Mouse (Mus musculus): ENCODE measurements around the gene Dhx15. TPM values are rescaled to one million over a fixed set of nuclear protein-coding genes. Genes with fewer than 3 reads are reported as not detected.

Dhx15 gene
- polyA plus RNA-seq, 1 experiment from 2014 or later = 161 TPM

DNA sequence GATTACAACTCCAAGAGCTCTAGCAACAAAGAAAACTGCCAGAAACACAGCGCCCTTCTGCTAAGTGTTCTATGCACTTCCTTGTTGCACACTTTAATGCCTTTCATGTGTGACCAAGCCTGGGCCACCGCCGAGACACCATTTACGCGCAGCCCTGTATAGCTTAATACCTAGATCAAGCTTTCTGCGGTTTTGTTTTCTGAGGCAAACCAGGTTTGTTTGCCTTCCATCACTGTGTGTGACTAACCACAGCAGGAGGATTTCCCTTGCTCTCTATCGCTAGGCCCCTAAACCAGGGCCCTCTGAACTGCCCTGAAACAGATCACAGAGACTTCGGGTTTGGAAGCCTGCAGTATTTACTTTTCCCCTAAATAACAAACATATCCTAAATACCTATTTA, 64.5 kb downstream of the Dhx15 start:
- ATAC-seq (no peak), DNase-seq (ENCODE audit: low read depth, low spot score) (no peak)
- ChIA-PET POLR2A (no interaction called here), CTCF (interaction anchor here (1.8 kb wide), 1 partner anchor 9 kb away, joined by 6 read pairs; no protein-coding TSS in a partner anchor)
- no peak for TF ChIP-seq CTCF (IDR thresholded peaks at IDR 0.05)
- no peaks in the 10 kb centered on the region for H3K27me3 ChIP-seq
- in situ Hi-C loops (cut with MboI; ENCODE audit: low pct_unique_long_range_greater_than_20kb) = loop anchor here (10.0 kb wide), 1 partner anchor 529 kb away; no protein-coding TSS in a partner anchor

GRCm38 (mm10) chr5:52122146-52122545, 68.2 kb downstream of the Dhx15 start:
- no peak for ATAC-seq
- H3K27me3 ChIP-seq = peaks cover 3% of the 10 kb centered on the region
- CTCF ChIA-PET = no interaction called here
- no peak for DNase-seq (ENCODE audit: low read depth, low spot score)
- POLR2A ChIA-PET = no interaction called here
- in situ Hi-C loops (cut with MboI; ENCODE audit: low pct_unique_long_range_greater_than_20kb) = loop anchor here (10.0 kb wide), 1 partner anchor 533 kb away; no protein-coding TSS in a partner anchor
- no peak for TF ChIP-seq CTCF (IDR thresholded peaks at IDR 0.05)

DNA sequence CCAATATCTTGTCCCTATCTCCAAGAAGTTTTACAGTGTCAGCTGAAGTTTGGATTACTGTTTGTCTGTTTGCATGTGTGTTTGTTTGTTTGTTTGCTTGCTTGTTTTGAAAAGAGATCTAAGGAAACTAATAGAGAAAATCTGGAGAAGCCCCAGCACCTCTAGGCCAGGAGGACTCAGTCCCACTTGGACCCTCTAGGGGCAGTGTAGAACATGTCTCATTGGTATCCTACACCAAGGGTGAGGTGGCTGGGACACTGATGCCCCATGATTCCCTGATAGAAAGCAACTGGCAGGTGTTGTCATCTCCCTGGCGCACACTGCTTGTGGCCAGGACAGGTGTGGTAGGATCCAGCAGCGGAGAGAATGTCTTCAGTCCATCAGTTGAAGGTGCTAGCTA, 70.5 kb downstream of the Dhx15 start:
- in situ Hi-C loops (cut with MboI; ENCODE audit: low pct_unique_long_range_greater_than_20kb) = loop anchor here (10.0 kb wide), 1 partner anchor 535 kb away; no protein-coding TSS in a partner anchor
- CTCF ChIA-PET = interaction anchor here (0.9 to 1.7 kb wide), 3 partner anchors 16 to 81 kb away, joined by 3 to 5 read pairs (median 4); no protein-coding TSS in a partner anchor
- DNase-seq (ENCODE audit: low read depth, low spot score) (no peak), ATAC-seq (no peak)
- H3K27me3 ChIP-seq = peaks cover 3% of the 10 kb centered on the region
- no peak for TF ChIP-seq CTCF (IDR thresholded peaks at IDR 0.05)
- POLR2A ChIA-PET = no interaction called here

GRCm38 (mm10) chr5:52119192-52119591, 71.1 kb downstream of the Dhx15 start:
- POLR2A ChIA-PET = interaction anchor here (0.6 kb wide), 1 partner anchor 60 kb away, joined by 5 read pairs; no protein-coding TSS in a partner anchor
- H3K27me3 ChIP-seq = peaks cover 3% of the 10 kb centered on the region
- in situ Hi-C loops (cut with MboI; ENCODE audit: low pct_unique_long_range_greater_than_20kb) = no loop called here
- ATAC-seq (no peak), DNase-seq (ENCODE audit: low read depth, low spot score) (no peak)
- TF ChIP-seq CTCF (IDR thresholded peaks at IDR 0.05) = no peak
- CTCF ChIA-PET = interaction anchor here (0.6 to 1.7 kb wide), 3 partner anchors 11 to 20 kb away, joined by 3 to 5 read pairs (median 3); no protein-coding TSS in a partner anchor

GRCm38 (mm10) chr5:52117829-52118228, 72.5 kb downstream of the Dhx15 start:
- ChIA-PET POLR2A (interaction anchor here (0.7 kb wide), 1 partner anchor 294 kb away, joined by 3 read pairs; no protein-coding TSS in a partner anchor), CTCF (interaction anchor here (0.9 to 2.3 kb wide), 4 partner anchors 9 to 229 kb away, joined by 3 to 6 read pairs (median 4); no protein-coding TSS in a partner anchor)
- H3K27me3 ChIP-seq = peaks cover 3% of the 10 kb centered on the region
- TF ChIP-seq CTCF (IDR thresholded peaks at IDR 0.05) = no peak
- in situ Hi-C loops (cut with MboI; ENCODE audit: low pct_unique_long_range_greater_than_20kb) = no loop called here
- ATAC-seq (no peak), DNase-seq (ENCODE audit: low read depth, low spot score) (no peak)

DNA sequence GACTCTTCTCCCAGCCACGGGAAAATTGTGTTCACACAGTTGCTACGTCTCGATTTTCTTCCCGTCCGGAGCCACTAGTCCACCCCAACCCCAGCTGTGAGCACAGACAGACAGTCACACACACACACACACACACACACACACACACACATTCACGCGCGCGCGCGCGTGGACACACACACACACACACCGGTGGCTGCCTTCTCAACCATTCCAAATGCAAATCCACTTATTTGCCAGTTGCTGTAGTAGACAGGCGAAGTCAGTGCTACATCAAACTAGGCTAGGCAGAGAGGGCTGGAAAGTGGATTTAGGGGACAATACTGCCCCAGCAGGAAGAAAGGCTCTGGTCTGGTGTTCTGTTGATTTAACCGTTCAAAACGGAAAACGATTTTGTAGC, 73.9 kb downstream of the Dhx15 start:
- H3K27me3 ChIP-seq = peaks cover 3% of the 10 kb centered on the region
- ATAC-seq (no peak), DNase-seq (ENCODE audit: low read depth, low spot score) (no peak)
- CTCF ChIA-PET = interaction anchor here (1.0 to 2.3 kb wide), 3 partner anchors 10 to 36 kb away, joined by 3 to 6 read pairs (median 3); no protein-coding TSS in a partner anchor
- no peak for TF ChIP-seq CTCF (IDR thresholded peaks at IDR 0.05)
- in situ Hi-C loops (cut with MboI; ENCODE audit: low pct_unique_long_range_greater_than_20kb) = no loop called here
- POLR2A ChIA-PET = interaction anchor here (1.1 kb wide), 1 partner anchor 71 kb away, joined by 3 read pairs; no protein-coding TSS in a partner anchor

GRCm38 (mm10) chr5:52115821-52116317, 74.4 kb downstream of the Dhx15 start:
- DNase-seq (ENCODE audit: low read depth, low spot score) (no peak), ATAC-seq (peak; percentile 89)
- TF ChIP-seq CTCF (IDR thresholded peaks at IDR 0.05) = no peak
- POLR2A ChIA-PET = interaction anchor here (0.8 to 1.1 kb wide), 2 partner anchors 72 to 647 kb away, joined by 3 read pairs; no protein-coding TSS in a partner anchor
- in situ Hi-C loops (cut with MboI; ENCODE audit: low pct_unique_long_range_greater_than_20kb) = no loop called here
- H3K27me3 ChIP-seq = peaks cover 3% of the 10 kb centered on the region
- CTCF ChIA-PET = interaction anchor here (1.0 to 1.3 kb wide), 2 partner anchors 20 to 36 kb away, joined by 3 read pairs; no protein-coding TSS in a partner anchor

GRCm38 (mm10) chr5:52114751-52115451, 75.4 kb downstream of the Dhx15 start:
- ChIA-PET POLR2A (interaction anchor here (0.6 to 1.1 kb wide), 3 partner anchors 73 to 1267 kb away, joined by 3 read pairs; no protein-coding TSS in a partner anchor), CTCF (no interaction called here)
- TF ChIP-seq CTCF (IDR thresholded peaks at IDR 0.05) = no peak
- peak; percentile 1 for ATAC-seq
- DNase-seq (ENCODE audit: low read depth, low spot score) = no peak
- H3K27me3 ChIP-seq = peaks cover 8% of the 10 kb centered on the region
- in situ Hi-C loops (cut with MboI; ENCODE audit: low pct_unique_long_range_greater_than_20kb) = no loop called here

DNA sequence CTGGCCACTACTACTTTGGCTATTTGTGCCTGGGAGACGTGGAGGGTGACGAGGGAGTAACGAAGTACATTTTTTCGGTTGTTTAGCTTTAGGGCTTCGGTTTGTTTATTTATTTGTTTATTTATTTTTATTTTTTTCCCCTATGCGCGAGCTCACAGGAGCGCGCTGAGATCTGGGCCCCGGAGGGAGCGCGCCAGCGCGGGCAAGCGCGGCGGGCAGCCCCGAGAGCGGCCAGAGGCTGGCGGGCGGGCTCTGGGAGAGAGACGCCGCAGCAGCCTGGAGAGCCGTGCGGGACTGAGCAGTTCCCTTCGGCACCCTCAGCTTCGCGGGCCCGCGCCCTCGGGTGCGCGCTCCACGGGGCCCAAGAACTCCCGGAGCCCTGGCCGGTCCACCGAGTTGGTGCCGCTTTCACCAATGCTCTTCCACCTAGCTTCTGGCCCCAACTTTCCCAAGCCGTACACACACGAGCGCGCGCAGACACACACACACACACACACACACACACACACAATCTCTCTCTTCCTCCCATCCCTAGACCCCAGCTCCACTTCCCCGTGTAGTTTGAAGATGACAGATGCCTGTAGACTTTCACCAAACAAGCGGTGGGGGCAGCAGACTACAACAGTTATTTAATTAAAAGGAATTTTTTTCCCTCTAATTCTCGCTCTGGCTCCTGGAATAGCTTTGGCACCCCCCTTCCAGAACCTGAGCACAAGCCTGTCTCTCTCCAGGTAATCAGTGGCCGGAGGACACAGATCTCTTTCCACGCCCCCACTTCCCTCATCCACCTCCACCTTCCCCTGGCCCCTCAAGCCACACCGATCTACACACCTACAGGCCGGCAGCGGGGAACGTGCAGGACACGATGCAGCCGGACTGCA, 76.2 kb downstream of the Dhx15 start:
- ChIA-PET POLR2A (interaction anchor here (0.6 to 0.7 kb wide), 2 partner anchors 11 to 949 kb away, joined by 3 to 6 read pairs; no protein-coding TSS in a partner anchor), CTCF (no interaction called here)
- ATAC-seq (peak; percentile 2), DNase-seq (ENCODE audit: low read depth, low spot score) (no peak)
- H3K27me3 ChIP-seq = peaks cover 8% of the 10 kb centered on the region
- in situ Hi-C loops (cut with MboI; ENCODE audit: low pct_unique_long_range_greater_than_20kb) = no loop called here
- TF ChIP-seq CTCF (IDR thresholded peaks at IDR 0.05) = no peak
